Mouse (Mus musculus): ENCODE measurements around the gene Kcnj12. TPM values are rescaled to one million over a fixed set of nuclear protein-coding genes. Genes with fewer than 3 reads are reported as not detected.

Kcnj12 gene
- total RNA-seq, 2 experiments from 2014 or later = 3.5 to 3.6 TPM

- DNase-seq (ENCODE audit: low spot score in 2 of 2) = no peak
Measured at GRCm38 (mm10) chr11:61024388-61024787, 2.0 kb downstream of the Kcnj12 start.

GRCm38 (mm10) chr11:61024996-61025395, 2.6 kb downstream of the Kcnj12 start:
- no peak for DNase-seq (ENCODE audit: low spot score in 2 of 2)

- DNase-seq (ENCODE audit: low spot score in 2 of 2) = no peak
Measured at GRCm38 (mm10) chr11:61025594-61025993, 3.2 kb downstream of the Kcnj12 start.

GRCm38 (mm10) chr11:61026381-61026780, 4.0 kb downstream of the Kcnj12 start:
- DNase-seq (ENCODE audit: low spot score in 2 of 2) = no peak

- no peak for DNase-seq (ENCODE audit: low spot score in 2 of 2)
Measured at GRCm38 (mm10) chr11:61027160-61027559, 4.8 kb downstream of the Kcnj12 start.

- DNase-seq (ENCODE audit: low spot score in 2 of 2) = no peak
Measured at GRCm38 (mm10) chr11:61028211-61028950, 6.0 kb downstream of the Kcnj12 start.

- DNase-seq (ENCODE audit: low spot score in 2 of 2) = no peak
Measured at GRCm38 (mm10) chr11:61029116-61029740, 6.9 kb downstream of the Kcnj12 start.

- no peak for DNase-seq (ENCODE audit: low spot score in 2 of 2)
Measured at GRCm38 (mm10) chr11:61029864-61030595, 7.7 kb downstream of the Kcnj12 start.

- no peak for DNase-seq (ENCODE audit: low spot score in 2 of 2)
Measured at GRCm38 (mm10) chr11:61031137-61031536, 8.8 kb downstream of the Kcnj12 start.

- no peak for DNase-seq (ENCODE audit: low spot score in 2 of 2)
Measured at GRCm38 (mm10) chr11:61031658-61032445, 9.5 kb downstream of the Kcnj12 start.

- DNase-seq (ENCODE audit: low spot score in 2 of 2) = no peak
Measured at GRCm38 (mm10) chr11:61032481-61032880, 10.1 kb downstream of the Kcnj12 start.

- no peak for DNase-seq (ENCODE audit: low spot score in 2 of 2)
Measured at GRCm38 (mm10) chr11:61033160-61033559, 10.8 kb downstream of the Kcnj12 start.

- DNase-seq (ENCODE audit: low spot score in 2 of 2) = no peak
Measured at GRCm38 (mm10) chr11:61036639-61037038, 14.3 kb downstream of the Kcnj12 start.

GRCm38 (mm10) chr11:61038277-61038782, 16.0 kb downstream of the Kcnj12 start:
- DNase-seq (ENCODE audit: low spot score in 2 of 2) = no peak

GRCm38 (mm10) chr11:61040856-61041652, 18.7 kb downstream of the Kcnj12 start:
- DNase-seq (ENCODE audit: low spot score in 2 of 2) = no peak

GRCm38 (mm10) chr11:61042593-61042992, 20.2 kb downstream of the Kcnj12 start:
- no peak for DNase-seq (ENCODE audit: low spot score in 2 of 2)

GRCm38 (mm10) chr11:61043055-61043992, 21.0 kb downstream of the Kcnj12 start:
- DNase-seq (ENCODE audit: low spot score in 2 of 2) = no peak

GRCm38 (mm10) chr11:61044741-61045140, 22.4 kb downstream of the Kcnj12 start:
- no peak for DNase-seq (ENCODE audit: low spot score in 2 of 2)

GRCm38 (mm10) chr11:61047441-61047840, 25.1 kb downstream of the Kcnj12 start:
- DNase-seq (ENCODE audit: low spot score in 2 of 2) = no peak

Data from adrenal gland, postnatal 4 days (tissue).